Mouse (Mus musculus) thymus, adult 2 months (tissue): ENCODE measurements around the gene Sdc4. TPM values are rescaled to one million over a fixed set of nuclear protein-coding genes. Genes with fewer than 3 reads are reported as not detected.

ENCODE experiments used
- DNase-seq: peaks from one replicate; pipeline ENCODE4 v3.0.0; 2021
- H3K27ac ChIP-seq: fragments of 200-500 bp; 2 replicates; pipeline ENCODE4 v1.5.1; 2012; ENCODE audit warnings: low read length, control low read depth; ENCODE audit not compliant: control insufficient read depth, insufficient read depth
- H3K27me3 ChIP-seq: fragments of 200-500 bp; 2 replicates; pipeline ENCODE4 v1.6.1; 2012; ENCODE audit warnings: mild to moderate bottlenecking, low read length, moderate library complexity, mixed read lengths; ENCODE audit not compliant: control insufficient read depth, insufficient read depth
- H3K36me3 ChIP-seq: fragments of 200-500 bp; 2 replicates; pipeline ENCODE4 v1.6.1; 2012; ENCODE audit warnings: mild to moderate bottlenecking, low read length, moderate library complexity; ENCODE audit not compliant: control insufficient read depth, insufficient read depth
- H3K4me1 ChIP-seq: fragments of 200-500 bp; replicated peaks from 2 replicates; pipeline ENCODE4 v1.6.1; 2012; ENCODE audit warnings: low read length; ENCODE audit not compliant: control insufficient read depth, insufficient read depth
- H3K4me3 ChIP-seq: fragments of 200-500 bp; 2 replicates; pipeline ENCODE4 v1.5.1; 2012; ENCODE audit warnings: mild to moderate bottlenecking, low read length, control low read depth, moderate library complexity; ENCODE audit not compliant: control insufficient read depth, insufficient read depth
- CTCF ChIP-seq: fragments of 200-500 bp; IDR thresholded peaks from 2 replicates; pipeline ENCODE4 v1.5.1; 2012; ENCODE audit warnings: mild to moderate bottlenecking, control low read depth, low read length, moderate library complexity, borderline replicate concordance; ENCODE audit not compliant: control insufficient read depth, poor library complexity, insufficient read depth; ENCODE audit errors: extremely low read depth
- POLR2A ChIP-seq: fragments of 200-500 bp; IDR thresholded peaks from 2 replicates; pipeline ENCODE4 v1.6.1; 2012; ENCODE audit warnings: mild to moderate bottlenecking, low read length, control low read depth, moderate library complexity; ENCODE audit not compliant: control insufficient read depth, poor library complexity, insufficient read depth; ENCODE audit errors: extremely low read depth
- WGBS: fragments of 180-500 bp; shearing (Covaris S2); methylation state at CpG from one replicate; pipeline ENCODE4 v1.1.7; 2018; 5-methylcytosine and 5-hydroxymethylcytosine counted together
- polyA plus RNA-seq: library from polyadenylated mRNA; depleted of rRNA; stranded (reverse); fragments of >200 nt; gene quantifications from 2 replicates; pipeline ENCODE4 v1.2.3, GENCODE M21; 2012

Sdc4 gene
- polyA plus RNA-seq, 1 experiment = 18.6 TPM

- DNase-seq = no peak
- Histone ChIP-seq H3K4me3 (no peak overlapping the region), H3K4me1 (peaks cover 7% of the 10 kb centered on the region), H3K27me3 (no peaks in the 10 kb centered on the region; the same call in 1 of the 2 replicates), H3K36me3 (no peaks in the 10 kb centered on the region), H3K27ac (no peak overlapping the region)
- no peak for TF ChIP-seq CTCF
- no peak for TF ChIP-seq POLR2A
- WGBS = 79% methylated on average over 29 of the region's 29 CpGs
Observed at GRCm38 (mm10) chr2:164393126-164393525, 50.6 kb downstream of the Sdc4 start.

DNA sequence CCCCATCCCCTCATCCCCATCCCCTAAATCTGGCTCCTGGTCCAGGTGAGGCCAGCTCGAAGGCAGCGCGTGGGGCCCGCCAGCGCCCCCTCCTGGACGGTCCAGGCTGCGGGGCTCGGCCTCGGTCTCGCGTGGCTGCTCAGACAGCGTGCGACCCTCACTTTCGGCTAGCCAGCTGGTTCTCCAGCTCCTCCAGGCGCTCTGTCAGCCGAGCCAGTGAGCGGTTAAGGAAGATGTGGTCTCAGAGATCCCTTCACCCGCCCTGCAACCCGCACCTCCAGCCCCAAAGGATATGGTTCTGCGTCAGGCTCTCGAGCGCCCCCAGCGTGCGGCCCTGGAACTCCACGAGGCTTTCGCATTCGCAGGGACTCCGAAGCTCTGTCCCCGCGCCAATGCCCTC lies 54.2 kb downstream of the Sdc4 start:
- Histone ChIP-seq H3K27ac (no peak overlapping the region), H3K36me3 (no peaks in the 10 kb centered on the region), H3K27me3 (no peaks in the 10 kb centered on the region; the same call in 1 of the 2 replicates), H3K4me3 (peak overlapping the region; percentile 20; the same call in 1 of the 2 replicates), H3K4me1 (peaks cover 7% of the 10 kb centered on the region)
- peak; percentile 82 for DNase-seq
- TF ChIP-seq CTCF = peak; percentile 98
- TF ChIP-seq POLR2A = no peak
- WGBS = 1% methylated on average over 30 of the region's 30 CpGs

DNA sequence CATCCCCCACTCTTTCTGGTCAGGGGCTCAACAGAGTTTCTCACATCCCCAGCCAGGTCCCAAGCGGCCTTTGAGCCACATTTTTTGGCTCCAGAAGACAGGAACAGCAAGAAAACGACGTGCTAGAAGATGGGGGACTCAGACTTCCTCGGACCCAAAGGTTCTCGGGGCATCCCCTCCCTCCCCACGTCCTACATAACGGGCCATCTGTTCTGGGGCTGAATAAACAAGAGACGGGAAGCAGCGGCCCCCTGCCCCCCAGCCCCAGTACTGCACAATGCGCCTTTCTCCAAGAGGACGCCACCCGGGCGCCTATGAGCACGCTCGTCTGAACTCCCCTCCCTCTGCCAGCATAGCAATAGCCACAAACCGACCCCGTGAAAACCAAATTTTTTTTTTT lies 54.7 kb downstream of the Sdc4 start, which contains the start of gene Slpi:
TSS of gene Slpi (minus strand) at position 76 of the 400 bp plus-strand sequence.
- WGBS = 3% methylated on average over 17 of the region's 17 CpGs
- Histone ChIP-seq H3K36me3 (no peaks in the 10 kb centered on the region), H3K4me3 (peak within 1 kb of the TSS; percentile 20; the same call in 1 of the 2 replicates), H3K27ac (no peak within 1 kb of the TSS), H3K27me3 (no peaks in the 10 kb centered on the region; the same call in 1 of the 2 replicates), H3K4me1 (peaks cover 7% of the 10 kb centered on the region)
- no peak for TF ChIP-seq CTCF
- TF ChIP-seq POLR2A = no peak
- DNase-seq = no peak

DNA sequence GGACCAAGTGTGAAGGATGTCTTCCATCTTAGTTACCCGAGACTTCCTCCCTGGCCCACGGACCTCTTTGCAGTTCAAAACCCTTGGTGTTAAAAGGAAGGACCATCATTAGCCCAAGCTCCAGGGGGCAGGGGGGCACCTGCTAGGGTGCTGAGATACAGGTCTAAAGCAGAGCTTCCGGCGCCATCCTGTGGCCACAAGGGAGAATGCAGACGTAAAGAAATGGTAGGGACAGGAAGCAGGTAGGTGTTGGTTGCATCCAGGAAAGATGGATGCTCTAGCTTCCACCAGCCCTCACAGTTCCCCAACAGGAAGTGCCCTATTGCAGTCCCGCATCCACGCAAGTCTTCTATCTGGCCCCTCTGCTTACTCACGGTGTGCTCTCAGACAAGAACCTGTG lies 56.7 kb downstream of the Sdc4 start:
- peaks cover 7% of the 10 kb centered on the region for H3K4me1 ChIP-seq
- WGBS = 6% methylated on average over 8 of the region's 8 CpGs
- TF ChIP-seq POLR2A (no peak), CTCF (no peak)
- H3K27ac ChIP-seq = no peak overlapping the region
- no peaks in the 10 kb centered on the region; the same call in 1 of the 2 replicates for H3K27me3 ChIP-seq
- H3K36me3 ChIP-seq = no peaks in the 10 kb centered on the region
- H3K4me3 ChIP-seq = no peak overlapping the region
- DNase-seq = peak; percentile 19

- TF ChIP-seq POLR2A (no peak), CTCF (no peak)
- H3K36me3 ChIP-seq = no peaks in the 10 kb centered on the region
- H3K27ac ChIP-seq = no peak overlapping the region
- no peaks in the 10 kb centered on the region; the same call in 1 of the 2 replicates for H3K27me3 ChIP-seq
- peaks cover 7% of the 10 kb centered on the region for H3K4me1 ChIP-seq
- no peak overlapping the region for H3K4me3 ChIP-seq
- no peak for DNase-seq
- WGBS = 27% methylated on average over 18 of the region's 18 CpGs
Observed at GRCm38 (mm10) chr2:164385927-164386763, 57.5 kb downstream of the Sdc4 start.

DNA sequence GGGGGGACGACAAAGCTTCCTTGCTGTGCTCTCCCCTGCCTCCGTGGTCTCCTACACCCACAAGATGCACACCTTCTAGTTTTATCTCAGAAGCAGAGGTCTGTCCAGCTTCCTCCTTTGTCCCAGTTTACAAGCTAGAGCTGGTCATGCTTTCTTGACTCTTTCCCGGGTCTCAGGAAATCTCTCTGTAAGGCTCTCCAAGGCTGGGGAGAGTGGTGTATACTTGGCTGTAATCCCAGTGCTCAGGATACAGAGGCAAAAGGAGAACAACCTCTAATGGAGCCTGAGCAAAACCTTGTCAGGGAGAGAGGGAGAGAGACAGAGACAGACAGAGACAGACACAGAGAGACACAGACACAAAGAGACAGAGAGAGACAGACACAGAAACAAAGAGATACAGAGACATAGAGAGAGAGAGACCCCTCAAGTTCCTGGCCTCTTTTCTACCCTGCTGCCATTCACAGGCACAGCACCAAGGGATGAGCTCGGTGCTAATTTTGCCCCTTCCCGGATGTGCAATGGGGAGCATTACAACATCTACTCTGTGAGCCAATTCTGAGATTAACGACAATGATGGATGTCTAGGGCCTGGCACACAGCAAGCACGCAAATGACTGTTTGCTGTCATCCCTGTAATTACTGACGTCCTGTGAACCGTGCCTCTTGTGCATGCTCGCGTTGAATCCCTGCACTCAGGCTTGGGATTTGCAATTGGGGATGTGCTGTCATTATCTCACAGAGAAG lies 59.9 kb downstream of the Sdc4 start:
- Histone ChIP-seq H3K27ac (no peak overlapping the region), H3K36me3 (no peaks in the 10 kb centered on the region), H3K4me3 (no peak overlapping the region), H3K27me3 (no peaks in the 10 kb centered on the region; the same call in 1 of the 2 replicates), H3K4me1 (no peaks in the 10 kb centered on the region)
- TF ChIP-seq POLR2A (no peak), CTCF (no peak)
- DNase-seq = no peak
- 67% methylated on average over 11 of the region's 11 CpGs for WGBS
